Mouse (Mus musculus) layer of hippocampus, postnatal 36 days (tissue): ENCODE measurements at regions not wholly inside any gene's neighbourhood (a gene's known extent, or its start where the extent isn't known, plus 50 kb on each side); places are given as distances from the start of the nearest gene placed in this dataset.

Experiments
- DNase-seq, 2 experiments: peaks; one replicate each; pipeline ENCODE4 v3.0.0; 2022

GRCm38 (mm10) chr2:9185780-9186483, 695.1 kb upstream of the 4930412O13Rik start:
- DNase-seq, result no peak

GRCm38 (mm10) chr2:9193195-9193594, 687.9 kb upstream of the 4930412O13Rik start:
- no peak for DNase-seq

GRCm38 (mm10) chr2:9197025-9197424, 684.0 kb upstream of the 4930412O13Rik start:
- DNase-seq, result no peak

GRCm38 (mm10) chr2:9207963-9208362, 673.1 kb upstream of the 4930412O13Rik start:
- no peak for DNase-seq
